Mouse (Mus musculus): ENCODE measurements at regions not wholly inside any gene's neighbourhood (a gene's known extent, or its start where the extent isn't known, plus 50 kb on each side); places are given as distances from the start of the nearest gene placed in this dataset.

DNA sequence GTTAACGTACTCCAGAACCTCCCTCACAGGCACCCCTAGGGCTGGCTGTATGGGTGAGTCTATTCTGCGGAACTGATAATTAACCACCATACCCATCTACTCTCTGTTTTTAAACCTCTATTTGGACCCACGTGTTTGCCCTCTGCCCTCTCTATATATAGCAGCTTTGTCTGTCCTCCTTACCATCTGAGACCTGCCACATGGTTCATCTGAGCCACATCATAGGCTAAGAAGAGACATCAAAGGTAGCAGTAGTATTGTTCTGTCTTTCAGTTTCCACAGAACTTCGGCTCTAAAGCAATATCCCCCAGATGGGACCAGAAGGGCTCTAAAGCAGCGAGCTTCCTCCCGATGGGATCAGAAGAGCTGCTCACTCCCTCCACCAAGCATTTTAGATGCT lies 281.7 kb upstream of the Xylt1 start:
- in situ Hi-C loops (cut with MboI, MseI): no loop called here

DNA sequence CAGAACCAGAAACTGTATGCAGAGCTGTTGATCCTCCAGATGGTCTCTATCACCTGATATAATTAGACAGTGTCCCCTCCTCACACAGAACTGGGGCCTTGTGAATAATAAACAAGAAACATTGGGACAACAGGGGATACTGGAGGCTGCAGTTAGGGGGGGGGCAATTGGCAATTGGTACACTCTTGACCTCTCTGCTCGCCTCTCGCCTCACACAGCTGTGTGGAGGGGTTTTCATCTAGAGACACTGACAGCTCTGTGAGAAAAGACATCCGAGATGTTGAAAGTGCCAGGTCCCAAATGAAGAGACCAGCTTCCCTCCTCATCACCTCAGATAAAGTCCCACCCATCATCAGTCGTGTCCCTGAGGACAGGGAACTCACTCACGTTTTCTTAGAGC lies 277.7 kb upstream of the Xylt1 start:
- in situ Hi-C loops (cut with MboI, MseI): no loop called here

DNA sequence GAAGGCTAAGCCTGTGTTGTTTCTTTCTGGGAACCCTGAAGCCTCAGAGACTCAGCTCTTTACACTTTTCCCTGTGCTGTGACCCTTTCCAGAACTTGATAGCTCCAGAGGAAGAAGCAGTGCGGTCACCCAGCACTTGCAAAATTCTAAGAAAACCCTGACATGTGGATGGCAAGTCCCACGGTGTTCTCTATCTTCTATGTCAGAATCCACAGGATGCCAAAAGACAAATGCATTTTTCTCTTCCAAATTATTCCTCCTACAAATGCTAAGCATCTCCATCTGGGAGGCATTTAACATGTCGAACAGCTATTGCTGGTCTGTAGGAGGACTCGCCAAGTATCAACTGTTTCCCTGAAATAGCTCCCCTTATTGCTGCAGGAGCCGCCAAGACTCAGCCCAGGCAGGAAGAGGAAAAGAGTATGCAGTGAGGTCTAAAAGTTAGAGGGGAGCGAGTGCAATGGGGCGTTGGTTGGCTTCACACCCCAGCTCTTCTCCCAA lies 274.0 kb upstream of the Xylt1 start:
- in situ Hi-C loops (cut with MboI, MseI): no loop called here

DNA sequence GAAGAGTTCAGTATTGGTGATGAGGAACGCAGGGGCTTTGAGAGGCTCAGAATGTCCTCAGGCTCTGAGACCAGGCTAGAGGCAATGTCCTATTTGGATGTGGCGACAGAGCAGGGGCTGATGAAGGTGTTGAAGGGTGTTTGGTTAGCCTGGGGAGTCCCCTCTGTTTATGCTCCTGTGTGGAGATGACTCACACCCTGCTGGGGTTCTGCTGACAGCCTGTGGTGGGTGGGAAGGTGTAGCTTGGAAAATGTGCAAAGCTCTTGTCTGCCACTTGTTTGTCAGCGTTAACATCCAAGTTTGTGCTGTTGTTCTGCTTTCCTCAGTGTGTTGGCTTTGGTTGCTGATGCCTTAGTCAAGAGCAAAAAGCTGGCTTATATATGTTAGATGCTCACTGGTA lies 272.4 kb upstream of the Xylt1 start:
- in situ Hi-C loops (cut with MboI, MseI): no loop called here

DNA sequence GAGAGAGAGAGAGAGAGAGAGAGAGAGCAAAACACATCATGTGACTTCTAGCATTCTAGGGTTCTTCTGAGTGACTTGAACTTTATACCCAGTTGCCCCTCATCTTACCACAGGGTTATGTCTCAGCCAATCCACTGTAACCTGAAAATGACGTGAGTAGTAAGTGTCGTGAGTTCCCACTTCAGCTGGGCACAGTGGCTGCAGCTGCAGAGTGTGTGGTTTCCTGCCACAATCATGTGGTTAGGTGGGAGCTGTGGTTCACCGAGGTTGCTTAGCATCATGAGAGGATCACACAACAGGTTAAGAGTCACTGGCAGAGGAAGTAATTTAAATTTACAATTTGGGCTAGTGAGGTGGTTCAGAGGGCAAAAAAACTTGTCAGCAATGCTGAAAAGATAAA lies 253.1 kb upstream of the Xylt1 start:
- in situ Hi-C loops (cut with MboI, MseI): no loop called here

DNA sequence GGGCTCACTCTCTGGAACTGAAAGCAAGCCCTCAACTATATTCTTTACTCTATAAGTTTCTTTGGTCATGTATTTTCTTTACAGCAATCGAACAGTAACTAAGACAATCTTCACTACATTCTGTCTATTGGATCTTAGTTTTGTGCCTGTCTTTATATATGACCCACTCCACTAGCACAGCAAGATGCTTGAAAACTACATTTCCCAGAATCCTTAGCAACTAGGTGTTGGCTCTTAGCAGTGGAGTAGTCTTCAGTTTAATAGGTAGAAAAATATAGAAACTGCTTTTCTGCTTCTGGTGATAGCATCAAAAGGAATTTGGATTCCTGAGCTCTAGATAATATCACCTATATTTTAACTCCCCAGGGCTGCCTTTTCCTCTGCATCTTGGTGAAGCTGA lies 245.9 kb upstream of the Xylt1 start:
- in situ Hi-C loops (cut with MboI, MseI): no loop called here

DNA sequence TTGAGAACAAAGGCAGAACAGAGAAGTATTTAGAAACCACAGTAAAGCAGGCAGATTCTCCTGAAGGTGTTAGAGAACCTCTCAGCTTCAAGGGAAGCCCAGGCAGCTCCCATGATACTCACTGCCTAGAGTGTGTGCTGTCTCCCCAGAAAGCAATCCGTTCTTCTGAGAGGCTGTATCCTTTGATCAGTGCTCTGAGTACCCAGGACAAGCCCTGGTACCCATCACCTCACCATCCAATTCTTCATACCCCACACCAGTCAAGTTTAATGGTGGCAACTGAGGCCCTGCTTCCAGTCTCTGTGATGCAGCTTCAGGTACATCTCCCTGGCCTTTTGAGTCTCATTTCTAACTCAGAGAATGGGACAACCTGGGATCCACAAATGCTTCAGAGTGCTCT lies 242.1 kb upstream of the Xylt1 start:
- in situ Hi-C loops (cut with MboI, MseI): no loop called here

DNA sequence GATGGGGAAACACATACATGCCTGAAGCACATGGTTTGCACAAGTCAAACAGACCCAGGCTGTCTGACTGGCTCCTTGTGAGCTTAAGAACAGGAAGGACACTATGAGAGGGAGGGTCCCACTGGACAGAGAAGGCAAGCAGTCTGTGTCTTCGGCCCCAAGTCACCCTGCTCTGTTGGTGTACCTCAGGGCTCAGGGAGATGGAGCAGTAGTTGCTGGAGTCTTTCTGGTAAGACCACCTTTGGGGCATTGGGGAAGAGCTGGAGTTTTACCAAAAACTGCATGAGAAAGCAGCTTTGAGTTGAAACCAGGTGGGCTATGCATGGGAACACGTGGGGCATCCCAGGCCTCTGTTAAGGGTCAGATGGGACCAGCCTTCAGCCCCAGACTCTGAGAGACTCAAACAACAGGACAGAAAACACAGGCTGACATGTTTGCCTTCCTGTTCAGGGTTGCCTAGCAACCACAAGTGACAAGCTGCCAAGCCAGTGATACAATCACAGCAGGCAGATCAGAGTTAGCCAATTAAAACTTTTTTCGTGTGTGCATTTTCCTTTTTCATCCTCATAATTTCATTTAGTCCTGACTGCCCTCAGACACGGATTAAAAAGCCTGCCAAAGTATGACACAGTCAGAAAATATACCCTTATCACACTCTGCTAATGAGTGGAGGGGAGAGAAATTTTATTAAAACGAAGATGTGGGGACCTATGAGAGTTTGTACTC lies 241.4 kb upstream of the Xylt1 start:
- in situ Hi-C loops (cut with MboI, MseI): no loop called here

DNA sequence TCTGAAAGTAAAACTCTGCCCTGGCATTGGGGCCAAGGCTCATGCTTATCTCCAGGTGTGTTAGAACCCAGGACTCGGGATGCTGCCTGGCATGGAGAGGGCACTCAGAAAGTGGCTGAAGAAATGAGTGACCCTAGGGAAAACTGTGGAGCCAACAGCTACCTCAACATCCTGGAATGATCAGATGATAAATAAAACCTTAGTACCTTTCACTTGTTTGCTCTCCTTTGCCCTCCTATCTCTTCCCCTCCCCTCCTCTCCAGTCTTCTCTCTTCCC lies 240.9 kb upstream of the Xylt1 start:
- in situ Hi-C loops (cut with MboI, MseI): no loop called here

DNA sequence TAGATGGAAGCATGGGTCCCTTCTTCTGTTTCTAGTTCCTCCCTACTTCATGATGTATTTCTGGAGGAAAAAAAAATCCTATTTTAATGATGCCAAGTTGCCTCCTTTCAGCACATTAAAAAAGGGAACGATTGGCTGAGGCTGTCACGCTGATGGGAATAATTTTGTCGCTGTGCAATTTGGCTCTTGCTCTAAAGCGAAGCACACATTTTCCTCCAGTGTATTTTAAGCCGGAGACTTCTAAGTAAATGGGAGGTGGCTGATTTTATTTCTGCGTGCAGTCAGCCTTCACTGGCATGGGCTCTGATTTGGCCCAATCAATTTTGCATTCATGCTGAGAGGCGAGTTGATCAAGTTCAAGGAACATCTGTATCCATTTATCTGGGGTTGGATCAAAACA lies 234.0 kb upstream of the Xylt1 start:
- in situ Hi-C loops (cut with MboI, MseI): no loop called here

DNA sequence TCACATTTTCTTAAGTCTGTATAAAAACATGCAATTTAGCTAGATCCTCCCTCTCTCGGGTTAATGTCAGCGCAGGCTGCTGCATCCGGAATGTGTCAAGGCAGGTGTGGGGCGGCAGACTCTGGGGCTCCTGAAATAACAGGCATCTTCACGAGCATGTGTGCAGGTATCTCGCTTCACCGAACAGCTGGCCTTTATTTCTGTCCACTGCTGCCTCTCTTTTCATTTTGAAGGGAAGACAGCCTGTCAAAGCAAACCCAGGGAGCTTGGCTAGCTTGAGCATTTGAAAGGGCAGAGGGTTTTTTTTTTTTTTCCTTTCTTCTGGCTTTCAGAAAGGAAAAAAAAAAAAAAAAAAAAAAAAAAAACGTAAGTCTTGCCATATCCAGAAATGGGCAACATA lies 230.4 kb upstream of the Xylt1 start:
- in situ Hi-C loops (cut with MboI, MseI): no loop called here

DNA sequence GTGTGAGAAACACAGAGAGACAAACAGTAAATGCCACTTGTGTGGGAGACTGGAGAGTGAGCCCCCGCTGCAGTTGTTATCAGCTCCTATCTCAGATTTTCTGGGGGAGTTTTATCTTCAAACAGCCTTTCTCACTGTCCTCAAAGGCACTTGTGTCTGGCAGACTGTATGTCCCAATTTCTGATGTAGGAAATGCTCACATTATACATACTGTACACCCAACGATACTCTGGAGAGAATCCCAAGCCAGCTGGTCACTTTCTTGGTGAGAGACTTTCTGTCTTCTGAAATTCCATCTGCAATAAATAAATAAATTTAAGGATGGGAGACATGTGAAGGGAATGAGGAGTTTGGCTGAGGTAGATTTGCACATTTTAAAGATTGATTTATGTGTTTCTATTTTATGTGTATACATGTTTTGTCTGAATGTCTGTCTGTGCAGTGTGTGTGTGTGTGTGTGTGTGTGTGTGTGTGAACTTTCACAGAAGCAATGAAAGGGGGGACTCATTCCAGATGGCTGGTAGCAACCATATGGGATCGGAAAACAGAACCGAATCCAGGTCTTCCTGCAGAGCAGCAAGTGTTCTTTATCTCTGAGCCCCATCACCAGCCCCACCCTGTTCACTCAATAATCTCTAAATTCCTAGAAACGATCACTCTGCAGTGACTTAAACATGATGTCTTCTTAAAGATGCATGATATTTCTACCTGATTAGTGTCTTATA lies 226.8 kb upstream of the Xylt1 start:
- in situ Hi-C loops (cut with MboI, MseI): no loop called here

DNA sequence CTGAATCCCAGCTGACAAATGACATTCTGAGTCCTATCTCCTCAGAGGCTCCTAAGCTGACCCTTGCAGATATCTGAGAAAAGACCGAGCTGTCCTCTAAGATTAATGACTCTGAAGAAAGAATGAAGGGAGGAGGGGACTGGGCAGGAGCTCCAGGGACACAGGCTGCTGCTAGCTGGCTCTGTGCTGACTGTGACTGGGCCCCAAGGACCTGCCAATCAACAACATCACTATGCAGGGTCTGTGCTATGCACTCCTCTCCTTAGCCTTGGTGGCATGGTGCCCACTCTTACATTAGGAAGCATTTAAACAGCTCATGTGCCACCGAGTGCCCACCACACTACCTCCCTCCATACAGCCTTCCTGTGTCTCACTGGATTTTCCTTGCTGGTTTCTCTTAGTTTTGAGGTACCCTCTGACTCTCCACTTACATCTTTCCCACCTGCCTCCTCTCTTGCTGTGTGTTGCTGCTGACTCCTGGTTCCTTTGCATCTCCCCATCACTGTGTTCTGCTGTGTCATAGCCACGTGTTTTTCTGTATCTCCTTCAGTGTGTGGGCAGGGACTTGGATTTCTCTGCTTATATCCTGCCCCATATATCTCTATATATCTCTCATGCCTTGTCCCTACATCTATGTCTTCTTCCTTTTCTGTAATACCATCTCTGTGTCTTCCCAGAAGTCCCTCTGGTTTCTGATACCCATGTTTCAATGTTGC lies 219.4 kb upstream of the Xylt1 start:
- in situ Hi-C loops (cut with MboI, MseI): no loop called here

DNA sequence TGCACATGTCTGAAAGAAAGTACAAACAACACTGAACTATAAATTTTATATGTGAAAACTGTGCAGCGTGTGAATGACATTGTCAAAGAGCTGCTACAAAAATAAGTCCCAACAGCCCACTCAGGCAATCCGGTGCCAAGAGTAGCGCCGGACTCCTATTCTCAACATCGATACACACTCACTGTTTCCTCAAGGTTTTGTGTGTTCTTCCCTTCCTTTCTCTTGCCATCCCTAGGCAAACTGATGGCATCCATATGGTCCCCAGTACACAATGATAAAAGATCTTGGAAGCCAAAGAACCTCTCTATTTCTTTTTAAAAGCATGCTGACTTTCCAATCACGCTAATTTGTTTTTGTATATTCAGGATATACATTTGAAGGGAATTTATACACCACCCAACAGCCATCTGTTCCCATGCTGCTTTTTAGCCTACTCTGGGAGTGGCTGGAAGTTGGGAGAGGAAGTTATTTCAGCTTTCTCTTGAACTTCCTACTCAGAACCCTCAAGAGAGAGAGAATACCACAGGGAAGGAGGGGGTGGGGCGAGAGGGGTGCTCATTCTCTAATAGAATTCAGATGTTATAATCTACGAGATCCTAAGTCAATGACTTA lies 205.9 kb upstream of the Xylt1 start:
- in situ Hi-C loops (cut with MboI, MseI): no loop called here

DNA sequence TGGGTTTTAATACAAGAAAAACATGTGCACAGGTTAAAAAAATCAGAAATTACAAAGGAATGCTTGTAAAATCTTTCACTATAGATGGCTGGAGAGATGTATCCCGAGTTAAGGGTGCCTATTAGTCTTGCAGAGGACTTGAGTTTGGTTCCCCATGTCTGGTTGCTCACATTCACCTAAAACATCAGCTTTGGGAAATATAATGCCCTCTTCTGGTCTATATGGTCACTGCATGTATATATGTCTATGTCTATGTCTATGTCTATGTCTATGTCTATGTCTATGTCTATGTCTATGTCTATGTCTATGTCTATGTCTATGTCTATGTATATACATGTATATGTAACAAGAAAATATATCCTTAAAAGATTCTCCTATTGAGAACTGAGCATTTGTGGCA lies 196.8 kb upstream of the Xylt1 start:
- in situ Hi-C loops (cut with MboI, MseI): no loop called here

DNA sequence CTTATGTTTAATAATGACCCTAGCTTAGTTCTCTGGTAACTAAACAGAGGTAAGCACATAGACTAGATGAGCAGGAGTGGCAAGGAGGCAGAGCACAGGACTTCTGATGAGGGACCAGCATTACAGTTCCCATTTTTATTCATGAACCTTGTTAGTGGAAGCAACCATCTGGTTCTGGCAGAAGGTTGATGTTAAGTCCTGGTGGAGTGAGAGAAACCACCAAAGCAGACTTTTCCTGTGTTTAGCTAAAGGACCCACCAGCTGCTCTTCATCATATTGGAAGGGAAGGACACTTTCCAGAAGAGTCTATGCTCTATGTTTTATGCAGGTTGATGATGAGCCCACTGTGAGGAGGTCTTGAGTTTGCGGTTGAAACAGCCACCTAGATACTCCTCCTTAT lies 194.9 kb upstream of the Xylt1 start:
- in situ Hi-C loops (cut with MboI, MseI): no loop called here

DNA sequence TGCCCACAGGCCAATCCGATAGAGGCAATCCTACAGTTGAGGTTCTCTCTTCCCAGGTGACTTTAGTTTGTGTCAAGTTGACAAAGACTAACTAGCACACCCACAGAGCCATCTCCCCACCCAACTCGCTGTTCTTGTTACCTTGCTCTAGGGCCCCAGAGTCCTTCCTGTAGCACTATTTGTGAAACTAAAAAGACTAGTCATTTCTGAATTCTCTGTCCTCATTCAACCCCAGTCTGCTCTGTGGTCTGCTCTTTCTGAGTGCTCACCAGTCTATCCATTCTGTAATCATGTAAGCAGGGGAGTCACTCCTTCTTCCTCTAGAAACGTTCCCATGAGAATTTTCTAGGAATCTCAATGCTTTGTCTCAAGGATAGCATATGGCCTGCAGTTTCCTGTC lies 184.2 kb upstream of the Xylt1 start:
- in situ Hi-C loops (cut with MboI, MseI): no loop called here

DNA sequence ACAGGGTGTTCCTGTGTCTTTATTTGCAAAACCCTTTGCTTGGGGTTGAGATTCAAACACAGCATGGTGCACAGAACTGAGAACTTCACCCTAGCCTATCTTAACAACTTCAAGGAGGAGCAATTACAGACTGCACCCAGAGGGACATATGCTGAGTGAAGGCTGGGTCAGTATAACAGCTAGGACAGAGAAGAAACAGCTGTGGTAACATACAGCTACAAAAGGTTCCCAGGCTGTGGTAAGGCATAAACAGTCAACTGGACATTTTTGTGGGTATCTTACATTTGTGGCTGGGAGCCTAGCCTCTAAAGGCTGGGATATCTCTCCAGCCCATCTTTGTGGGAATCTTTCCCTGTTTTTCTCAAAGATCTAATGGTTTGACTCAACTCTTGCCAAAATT lies 154.5 kb upstream of the Xylt1 start:
- in situ Hi-C loops (cut with MboI, MseI): no loop called here

DNA sequence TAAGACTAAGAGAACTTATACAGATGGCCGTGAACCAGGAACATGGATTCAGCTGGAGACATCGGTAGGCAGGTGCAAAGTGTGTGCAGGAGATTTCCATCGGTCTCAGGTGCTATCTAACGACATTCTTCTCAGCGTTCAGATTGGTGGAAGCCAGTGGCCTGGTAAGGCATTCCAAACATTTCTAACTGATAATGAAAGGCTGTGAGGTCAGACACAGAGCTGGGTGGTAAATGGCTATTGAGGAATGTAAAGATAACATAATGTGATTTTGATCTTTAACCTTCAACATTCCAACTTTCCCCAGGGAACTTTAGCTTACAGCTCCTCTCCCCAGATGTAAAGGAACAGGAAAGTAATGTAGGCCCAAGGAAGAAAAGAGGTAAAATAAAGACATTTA lies 151.2 kb upstream of the Xylt1 start:
- in situ Hi-C loops (cut with MboI, MseI): no loop called here

DNA sequence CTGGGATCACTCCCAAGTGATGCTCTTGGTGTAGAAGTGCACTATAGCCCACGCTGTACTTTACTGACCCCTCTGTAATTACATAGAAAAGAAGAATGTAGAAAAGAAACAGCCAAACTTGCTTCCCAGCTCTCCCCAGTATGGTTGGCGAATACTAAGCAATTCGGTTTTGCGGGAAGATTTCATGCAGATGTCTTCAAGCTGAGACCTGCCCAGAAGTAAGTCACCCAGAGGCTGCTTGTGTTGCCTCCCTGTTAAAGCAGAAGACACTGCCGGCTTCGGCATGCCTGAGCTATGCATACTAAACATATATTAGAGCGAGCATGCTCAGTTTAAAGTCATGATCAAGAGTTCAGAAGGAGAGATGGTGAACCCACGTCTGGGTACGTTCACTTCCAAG lies 124.0 kb upstream of the Xylt1 start:
- in situ Hi-C loops (cut with MboI, MseI): no loop called here

DNA sequence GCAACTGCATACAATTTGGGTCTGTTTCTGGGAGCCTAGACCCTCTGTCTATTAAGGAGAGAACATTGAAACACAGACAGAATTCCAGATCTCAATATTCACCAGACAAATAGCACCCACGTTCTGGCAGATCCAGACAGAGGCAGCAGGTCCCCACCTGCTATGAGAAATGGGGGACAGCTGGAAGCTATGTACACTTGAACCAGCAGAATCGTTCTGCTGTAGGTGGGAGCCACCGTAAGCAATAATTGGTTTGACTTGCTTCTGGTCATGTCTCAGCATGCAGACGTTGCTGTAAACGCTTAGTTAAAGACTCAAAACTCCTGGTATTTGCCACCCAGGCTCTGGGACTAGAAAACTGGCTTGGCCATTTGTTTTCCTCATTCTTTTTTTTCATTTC lies 122.2 kb upstream of the Xylt1 start:
- in situ Hi-C loops (cut with MboI, MseI): no loop called here

DNA sequence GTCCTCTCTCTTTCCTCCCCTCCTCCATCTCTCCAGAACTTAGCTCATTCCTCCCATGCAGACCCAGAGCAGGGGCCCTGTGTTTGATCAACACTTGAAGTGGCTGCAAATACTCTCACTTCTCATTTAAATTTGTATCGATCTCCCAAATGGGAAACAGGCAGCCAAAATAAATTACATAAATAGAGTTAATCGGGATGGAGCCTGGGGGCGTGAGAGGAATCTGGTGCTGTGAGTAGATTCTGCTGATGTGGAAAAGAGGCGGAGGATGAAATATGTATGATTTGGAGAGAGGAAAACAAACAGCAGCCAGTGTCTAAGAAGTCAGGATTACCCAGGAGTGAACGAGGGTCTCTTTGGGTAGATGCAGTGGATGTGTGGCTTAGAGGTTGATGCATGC lies 121.6 kb upstream of the Xylt1 start:
- in situ Hi-C loops (cut with MboI, MseI): no loop called here

Data from T-helper 2 cell (primary cell).